Mouse (Mus musculus): ENCODE measurements at regions not wholly inside any gene's neighbourhood (a gene's known extent, or its start where the extent isn't known, plus 50 kb on each side); places are given as distances from the start of the nearest gene placed in this dataset.

DNA sequence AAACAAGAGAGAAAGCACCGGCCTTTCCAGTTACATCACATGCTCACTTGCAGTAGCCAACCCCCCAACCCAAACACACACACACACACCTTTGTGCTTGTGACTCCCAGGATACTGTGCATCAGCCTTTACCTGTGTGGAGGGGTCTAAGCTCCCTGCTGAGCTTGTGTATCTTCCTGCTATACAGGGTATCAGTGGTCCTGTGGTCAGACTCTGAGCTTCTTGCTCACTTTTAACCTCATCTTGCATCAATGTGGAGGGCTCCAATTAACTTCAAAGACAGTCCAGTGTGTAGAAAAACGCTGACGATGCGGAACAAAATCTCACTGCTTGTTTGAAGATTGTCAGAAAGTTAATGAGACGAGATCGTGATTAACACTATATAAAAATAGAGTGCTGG, 71.4 kb upstream of the Gypa start:
- DNase-seq, result no peak

DNA sequence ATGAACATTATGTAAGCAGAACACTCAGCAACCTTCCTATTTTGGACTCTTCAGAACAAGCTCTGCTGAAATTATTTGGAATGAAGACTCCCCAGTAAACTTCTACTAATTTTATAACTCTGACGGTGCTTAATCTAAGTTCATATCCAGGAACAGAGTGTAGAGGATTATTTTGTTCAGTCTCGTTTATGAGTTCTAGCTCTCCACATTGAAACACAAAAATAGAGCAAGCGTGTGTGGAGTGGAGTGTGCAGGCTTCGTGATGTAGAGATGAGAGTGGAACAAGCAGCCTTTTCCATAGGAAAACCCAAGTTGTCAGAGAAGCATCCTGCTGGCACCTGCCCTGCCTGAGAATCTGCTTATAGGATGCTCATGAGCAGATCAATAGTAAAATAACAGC, 77.5 kb upstream of the Gypa start:
- DNase-seq, result no peak

DNA sequence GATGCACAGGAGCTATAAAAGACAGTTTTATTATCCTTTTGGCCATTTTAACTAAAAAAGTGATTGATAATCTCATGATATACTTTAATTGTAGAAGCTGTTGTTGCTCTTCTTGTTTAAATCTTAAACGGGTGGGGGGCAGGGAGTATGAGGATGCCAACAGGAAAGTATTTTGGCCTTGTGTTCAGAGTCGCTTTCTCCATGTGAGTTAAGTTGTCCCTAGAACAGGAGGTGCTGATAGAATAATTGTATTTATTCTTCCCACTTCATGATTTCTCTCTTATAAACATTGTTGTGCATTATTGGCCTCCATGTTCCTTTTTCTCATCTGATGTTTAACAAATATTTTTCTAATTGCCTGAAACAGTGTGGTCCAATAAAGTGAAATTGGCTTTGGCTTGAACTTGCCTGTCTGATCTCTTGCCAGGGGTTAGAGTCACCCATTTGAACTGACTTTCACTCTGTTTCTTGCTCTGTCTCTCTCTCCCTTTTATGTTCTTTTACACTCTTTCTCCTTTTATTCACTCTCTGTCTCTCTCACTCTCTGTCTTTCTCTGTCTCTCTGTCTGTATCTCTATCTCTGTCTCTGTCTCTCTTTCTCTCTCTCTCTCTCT, 93.9 kb upstream of the Gypa start:
- DNase-seq, result no peak

DNA sequence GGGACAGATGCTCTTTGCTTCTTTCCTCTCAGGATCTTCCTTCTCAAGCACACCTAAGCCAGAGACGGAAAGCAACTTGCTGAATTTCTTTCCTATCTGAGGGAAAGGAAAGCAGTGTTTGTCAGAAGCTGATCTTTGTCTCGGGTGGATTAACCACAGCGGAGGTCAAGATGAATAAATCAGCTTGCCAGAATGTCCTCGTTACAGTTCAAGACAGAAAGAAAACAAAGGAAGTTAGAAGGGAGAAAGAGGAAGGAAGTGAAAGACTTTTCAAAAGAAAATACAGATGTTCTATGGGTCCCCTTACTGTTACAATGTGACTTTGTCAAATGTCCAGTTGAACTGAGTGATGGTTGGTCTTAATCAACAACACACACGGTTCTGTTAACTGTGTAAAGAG, 98.6 kb upstream of the Gypa start:
- no peak for DNase-seq

DNA sequence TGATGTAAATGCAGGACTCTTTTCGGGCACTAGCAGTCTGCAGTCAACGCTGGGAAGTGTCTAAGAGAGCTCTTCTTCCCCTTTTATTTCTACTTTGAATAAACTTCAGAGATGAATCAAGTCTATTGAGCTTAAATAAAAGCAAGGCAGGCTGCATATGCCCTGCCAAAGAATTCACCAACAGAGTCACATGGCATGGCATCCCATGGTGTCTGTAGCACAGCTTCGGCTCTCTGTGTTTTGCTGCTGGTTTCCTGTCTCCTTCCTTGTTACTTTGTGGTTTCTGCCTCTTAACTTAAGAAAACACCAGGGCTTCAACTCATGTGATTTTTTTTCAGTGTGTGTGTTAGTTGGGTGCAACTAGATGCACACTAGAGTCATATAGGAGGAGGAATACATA, 100.5 kb upstream of the Gypa start:
- DNase-seq, result no peak

DNA sequence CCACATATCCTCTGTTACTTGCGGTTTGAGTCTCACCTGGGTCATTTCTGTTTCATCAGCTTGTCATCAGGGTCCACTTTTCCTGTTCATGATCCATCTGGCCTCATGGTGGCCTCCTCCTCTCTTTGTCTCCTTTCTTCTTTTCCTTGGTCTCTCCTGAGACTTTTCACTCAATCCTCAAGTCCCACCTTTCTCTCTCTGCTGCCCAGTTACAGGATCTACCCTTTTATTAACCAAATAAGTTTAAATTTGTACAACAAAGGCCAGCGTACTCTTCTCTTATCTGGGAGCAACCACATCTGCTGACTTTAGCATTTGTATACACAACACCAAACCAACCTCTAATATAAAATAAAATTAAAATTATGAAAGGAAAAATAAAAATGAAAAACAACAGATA, 124.4 kb upstream of the Gypa start:
- no peak for DNase-seq

DNA sequence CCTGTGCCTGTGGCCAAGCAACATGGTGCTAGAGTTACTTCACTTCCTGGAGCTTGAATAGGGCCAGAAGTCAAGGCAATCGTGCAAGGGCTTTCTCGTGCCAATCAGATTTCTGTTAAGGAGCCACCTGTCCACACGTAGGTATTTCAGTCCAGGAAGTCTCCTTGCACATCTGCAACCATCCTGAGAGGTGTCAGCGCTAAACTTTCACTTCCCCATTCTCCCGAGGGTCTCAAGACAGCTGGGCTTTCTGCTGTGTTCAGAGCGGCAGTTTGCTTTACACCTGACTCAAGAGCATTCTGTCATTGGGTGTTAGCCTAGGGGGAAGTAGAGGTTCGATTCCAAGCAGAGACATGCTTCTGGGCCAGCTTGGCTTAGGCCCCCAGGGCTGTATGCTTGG, 129.5 kb upstream of the Gypa start:
- DNase-seq, result no peak

DNA sequence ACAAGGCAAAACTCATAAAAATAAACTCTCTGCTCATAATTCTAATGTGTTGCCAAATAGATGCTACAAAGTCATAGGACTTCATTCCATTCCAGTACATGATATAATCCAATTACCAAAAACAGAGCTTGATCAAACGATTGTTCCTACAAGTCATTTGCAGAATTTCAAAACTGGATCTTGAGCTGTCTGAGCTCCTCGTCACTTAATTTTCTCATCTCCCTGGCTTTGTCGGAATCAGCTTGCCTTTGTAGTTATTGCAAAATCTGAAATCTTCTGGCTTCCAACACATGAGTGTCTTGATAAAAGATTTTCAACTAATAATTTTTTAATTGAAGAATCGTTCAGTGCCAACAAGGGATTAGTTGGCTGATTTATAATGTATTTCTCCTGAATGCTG, 150.3 kb upstream of the Gypa start:
- no peak for DNase-seq

DNA sequence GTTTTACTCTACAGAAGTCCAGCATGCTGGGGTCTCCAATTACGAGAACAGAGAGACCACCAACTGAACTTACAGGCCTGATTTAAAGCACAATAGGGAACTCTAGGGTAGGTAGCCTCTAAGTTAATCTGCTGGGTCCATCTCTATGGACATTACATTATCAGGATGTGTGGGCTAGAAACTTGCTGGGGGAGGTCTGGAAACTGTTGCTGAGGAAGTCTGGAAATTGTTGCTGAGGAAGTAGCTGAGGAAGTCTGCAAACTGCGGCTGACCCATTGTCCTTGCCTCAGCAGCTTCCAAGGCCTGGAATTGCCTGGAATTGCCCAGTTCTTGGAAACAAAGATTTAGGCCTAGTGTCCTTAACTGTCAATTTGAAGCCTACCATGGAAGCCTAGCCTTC, 155.7 kb upstream of the Gypa start:
- DNase-seq, result no peak

DNA sequence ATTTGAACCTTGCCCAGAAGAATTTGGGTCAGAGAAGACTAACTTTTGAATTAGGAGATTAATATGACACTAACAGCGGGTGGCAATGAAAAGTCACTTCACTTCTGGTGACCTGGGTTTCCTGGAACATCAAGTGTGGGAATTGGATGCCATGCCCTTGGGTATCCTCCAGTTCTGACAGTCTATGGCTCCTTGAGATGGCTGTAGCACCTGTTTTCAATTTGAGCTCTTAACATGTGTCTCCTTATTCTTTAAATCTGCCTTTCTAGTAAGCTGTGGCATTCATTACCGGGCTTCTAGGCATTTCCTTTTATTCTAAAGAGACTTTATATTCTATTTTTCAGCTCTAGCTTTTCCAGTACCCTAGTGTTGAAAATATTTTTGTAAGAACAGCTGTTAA, 164.9 kb upstream of the Gypa start:
- no peak for DNase-seq

DNA sequence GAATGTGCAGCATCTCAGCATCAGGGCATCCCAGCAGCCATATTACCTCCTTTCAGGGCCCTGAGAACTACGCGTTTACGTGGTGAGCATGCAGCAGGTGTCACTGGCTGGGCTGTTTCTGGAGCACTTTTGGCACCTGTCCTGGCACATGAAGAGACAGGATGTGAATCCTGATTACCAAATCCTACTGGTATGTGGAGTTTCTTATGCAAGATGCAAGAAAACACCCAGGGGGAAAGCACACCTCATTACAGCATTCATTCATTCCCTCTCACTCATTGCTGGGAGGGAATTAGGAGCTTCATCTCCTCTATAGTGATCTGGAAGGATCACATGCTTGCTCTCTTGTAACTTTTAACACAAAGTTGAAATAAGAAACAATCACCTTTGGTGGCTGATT, 167.7 kb upstream of the Gypa start:
- DNase-seq, result no peak

DNA sequence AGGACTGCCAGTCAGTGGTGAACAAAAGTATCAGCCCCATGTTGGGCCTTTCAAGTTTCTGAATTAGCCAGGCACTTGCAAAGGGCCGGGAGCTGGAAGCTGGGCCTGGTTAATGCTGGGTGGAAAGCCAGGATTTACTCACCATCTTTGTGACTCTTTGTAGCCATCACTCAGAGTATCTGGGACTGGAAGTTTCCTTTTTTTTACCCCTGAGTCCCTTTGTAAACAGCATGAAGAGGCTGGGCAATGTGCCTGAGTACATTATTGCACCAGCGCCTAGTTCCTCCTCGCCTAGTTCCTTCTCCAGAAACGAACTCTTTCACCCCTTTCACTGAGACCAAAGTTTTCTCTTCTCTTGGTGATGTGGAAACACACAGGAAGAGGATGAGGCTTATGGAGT, 168.4 kb upstream of the Gypa start:
- DNase-seq, result no peak

DNA sequence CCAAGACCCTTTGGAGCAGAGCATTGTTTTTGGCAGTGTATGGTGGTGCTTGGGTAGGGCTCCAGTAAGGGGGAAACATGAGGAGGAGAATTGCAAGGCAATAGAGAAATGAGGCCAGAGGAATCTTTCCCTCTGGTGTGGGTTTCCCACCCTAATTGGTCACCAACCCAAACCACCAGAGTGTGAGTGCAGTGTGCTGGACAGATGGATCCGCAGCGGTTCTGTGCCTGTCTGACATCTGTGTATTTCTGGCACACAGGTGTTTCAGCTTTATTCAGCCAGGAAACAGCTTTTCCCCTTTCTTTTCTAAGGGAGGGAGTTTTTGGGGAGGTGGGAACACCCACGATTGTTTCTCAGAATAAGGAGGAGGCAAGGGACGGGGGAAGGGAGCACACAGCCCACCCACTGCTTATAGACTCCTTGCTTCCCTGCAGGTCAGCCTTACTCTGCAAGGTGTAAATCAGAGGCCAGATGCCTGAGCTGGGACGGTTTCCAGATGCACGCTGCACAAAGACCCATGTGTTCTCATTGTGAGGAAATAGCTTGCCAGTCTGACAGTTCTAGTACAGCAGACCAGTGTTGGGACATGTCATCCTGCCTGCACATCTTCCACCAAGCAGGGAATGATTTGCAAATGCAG, 175.2 kb upstream of the Gypa start:
- no peak for DNase-seq

DNA sequence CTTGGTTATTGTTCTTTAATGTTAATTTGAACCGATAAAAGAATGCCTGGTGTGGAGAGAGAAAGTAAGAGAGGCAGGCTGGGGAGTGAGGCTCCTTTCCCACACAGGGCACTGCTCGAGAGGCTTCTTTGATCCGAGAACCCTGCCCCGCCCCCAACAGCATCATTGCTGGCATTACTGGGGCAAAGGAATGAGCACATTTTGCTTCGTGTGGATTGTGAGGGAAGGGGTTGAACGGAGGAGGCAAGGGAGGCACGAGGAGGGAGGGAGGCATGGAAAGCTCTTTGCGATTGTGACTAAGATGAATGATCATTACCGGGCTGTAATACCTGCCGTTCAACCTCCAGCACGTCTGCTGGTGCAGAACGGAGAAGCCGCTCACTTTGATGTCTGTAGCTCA, 178.2 kb upstream of the Gypa start:
- peak; percentile 25 for DNase-seq

DNA sequence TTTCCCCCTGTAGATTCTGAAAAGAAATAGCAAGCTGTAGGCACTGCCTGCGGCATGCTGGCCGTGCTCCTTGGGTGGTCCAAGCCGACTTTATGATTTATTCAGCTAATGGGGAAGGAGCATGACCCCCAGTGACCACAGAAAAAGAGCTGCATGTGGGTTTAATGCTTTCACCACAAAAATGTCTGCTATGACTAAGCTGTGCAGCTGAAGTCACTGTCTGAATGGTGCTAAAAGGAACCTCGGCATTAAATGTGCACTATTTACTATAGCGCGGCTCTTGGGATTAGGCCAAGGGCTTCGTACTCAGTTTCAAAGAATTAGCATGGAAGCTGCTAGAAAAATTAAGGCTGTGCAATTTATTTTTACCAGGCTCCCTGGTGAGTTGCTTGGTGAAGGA, 178.8 kb upstream of the Gypa start:
- DNase-seq, result no peak

DNA sequence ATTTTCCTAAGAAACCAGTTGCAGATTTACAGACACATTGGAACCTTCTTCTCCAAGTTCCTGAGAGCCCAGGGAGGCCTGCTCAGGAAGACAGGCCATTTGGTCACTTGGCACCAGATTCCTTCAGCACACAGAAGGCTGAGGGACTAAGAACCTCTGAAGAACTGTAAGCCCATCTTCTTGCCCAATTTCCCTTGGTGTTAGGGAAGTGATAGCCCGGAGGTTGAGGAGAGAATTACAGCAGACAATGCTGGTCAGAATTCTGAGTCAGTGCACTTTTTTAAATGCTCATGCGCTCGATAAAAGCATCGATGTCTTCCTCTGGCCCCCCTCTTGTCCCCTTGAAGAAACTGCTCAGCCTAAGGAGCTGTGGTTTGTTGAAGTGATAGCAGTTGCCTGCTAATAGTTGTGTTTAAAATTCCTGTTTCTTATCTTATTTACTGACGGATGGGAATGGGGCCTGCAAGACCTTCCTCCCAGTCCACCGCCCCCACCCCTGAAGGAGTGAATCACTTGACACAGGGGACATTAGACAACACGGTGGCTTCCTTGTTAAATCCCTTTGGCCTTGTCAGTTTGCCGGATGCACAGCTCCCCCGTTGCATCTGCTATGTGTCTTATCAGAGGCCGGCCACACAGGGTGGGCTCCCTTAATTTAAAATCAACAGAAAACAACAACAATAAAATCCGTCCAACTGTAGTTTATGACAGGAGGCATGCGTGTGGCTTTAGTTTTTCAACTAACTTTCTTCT, 179.5 kb upstream of the Gypa start:
- no peak for DNase-seq

DNA sequence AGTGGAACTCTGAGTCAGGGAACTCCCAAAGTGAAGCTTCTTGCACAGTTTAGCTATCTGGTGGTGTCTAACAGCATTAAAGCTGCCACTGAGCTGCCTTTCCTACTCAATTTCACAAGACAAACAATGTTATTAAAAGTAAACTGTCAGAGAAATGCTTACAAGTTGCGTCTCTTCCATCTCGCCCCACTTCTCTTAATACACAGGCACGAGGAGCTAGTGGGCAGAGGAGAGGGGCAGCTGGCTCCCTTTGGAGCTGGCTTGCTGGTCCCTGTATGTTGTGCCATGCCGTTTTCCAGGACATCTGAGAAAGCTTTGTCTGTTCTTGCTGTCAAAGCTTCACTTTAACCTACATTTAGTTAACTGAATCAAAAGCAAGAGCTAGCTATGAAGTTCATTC, 185.8 kb upstream of the Gypa start:
- no peak for DNase-seq

DNA sequence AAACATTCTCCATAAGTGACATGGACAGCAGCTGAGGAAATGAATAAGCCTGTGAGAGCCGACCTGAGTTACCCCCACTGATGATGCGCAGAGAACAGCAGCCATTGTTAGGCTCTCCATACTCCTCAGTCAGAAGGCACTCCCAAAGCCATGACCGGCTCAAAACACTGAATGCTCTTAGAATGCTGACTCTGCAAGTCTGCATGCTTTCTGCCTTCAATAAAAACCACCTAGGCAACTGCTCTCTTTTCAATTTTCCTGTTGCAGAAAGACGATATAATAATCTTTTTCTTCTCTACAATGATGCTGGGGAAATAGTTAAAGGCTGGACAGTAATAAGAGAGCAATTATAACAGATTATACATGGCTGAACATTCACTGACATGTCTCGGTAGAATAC, 195.0 kb upstream of the Gypa start:
- DNase-seq, result no peak

DNA sequence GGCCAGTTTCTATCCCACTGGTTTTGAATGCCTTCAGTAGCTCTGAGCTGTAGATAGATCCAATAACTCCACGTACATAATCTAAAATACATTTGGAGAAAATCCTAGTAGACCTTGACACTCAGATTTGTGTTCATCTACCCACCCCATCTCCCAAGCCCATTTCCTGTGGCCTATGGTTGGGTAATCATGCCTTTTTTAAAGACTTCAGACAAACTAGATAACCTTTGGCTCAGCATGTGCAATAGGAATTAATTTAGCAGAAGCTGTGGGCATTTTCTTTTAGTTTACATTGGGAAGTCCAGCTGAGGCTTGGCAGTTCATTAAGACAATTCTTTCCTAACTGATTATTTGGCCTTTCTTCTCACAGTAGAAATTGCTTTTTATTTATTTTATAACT, 203.3 kb upstream of the Gypa start:
- DNase-seq, result no peak

DNA sequence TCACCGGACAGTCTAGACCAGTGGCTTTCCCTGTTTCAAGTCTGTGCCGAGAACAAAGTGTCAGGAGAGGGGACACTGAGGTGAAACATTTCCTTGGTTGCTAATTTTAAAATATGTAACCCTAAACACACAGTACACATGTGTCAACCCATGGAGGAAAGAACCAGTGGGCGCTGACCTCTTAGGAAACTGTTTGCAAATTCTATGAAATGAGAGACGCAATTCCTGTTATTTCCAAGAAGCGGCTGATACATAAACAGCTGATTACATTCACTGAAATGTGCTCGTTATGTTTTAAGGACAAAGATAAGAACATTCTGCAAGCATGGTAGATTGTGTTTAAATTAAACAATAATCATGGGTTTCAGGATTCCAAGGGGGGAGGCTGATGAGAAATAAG, 204.3 kb upstream of the Gypa start:
- DNase-seq, result no peak

DNA sequence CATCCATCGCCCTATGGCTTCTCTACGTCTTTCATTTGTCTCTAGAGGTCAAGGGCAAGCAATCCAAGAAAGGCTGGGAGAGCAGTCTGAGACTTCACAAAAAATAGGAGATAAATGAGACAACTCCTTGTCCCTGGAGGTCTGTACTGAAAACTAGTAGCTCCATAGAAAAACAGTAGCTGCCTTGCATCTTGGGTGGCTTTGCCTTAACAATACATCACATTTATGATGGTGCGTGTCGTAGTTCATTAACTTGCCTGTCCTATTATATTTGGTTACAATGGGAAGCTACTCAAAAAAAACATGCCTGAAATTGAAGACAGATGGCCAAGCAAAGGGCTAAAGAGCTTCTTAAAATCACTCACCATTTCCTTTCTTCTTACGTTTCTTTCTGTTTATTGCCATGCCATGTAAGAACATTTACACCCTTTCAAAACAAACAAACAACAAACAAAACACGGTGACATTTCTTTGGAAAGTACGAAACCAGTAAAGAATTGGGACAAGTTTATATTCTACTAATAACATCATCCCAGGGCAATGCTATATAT, 211.2 kb upstream of the Hhip start:
- no peak for DNase-seq

DNA sequence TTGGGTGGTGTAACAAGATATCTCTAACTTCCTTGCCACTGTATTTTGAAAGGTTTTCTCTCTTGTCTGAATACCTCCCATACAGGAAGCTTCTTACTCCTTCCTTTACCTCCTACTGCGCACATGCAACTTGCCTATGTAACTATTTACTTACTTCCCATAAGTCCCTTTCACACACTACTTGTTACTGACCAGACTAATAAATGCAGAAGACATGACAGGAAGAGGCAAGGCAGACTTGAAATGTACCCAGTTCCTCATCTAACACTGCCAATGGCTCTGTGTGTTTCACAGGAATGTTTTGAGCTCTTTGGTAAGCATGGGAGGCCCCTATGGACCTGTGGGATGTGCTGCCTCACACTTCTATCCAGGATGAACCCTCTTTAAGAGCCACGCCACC, 207.1 kb upstream of the Hhip start:
- DNase-seq, result no peak

DNA sequence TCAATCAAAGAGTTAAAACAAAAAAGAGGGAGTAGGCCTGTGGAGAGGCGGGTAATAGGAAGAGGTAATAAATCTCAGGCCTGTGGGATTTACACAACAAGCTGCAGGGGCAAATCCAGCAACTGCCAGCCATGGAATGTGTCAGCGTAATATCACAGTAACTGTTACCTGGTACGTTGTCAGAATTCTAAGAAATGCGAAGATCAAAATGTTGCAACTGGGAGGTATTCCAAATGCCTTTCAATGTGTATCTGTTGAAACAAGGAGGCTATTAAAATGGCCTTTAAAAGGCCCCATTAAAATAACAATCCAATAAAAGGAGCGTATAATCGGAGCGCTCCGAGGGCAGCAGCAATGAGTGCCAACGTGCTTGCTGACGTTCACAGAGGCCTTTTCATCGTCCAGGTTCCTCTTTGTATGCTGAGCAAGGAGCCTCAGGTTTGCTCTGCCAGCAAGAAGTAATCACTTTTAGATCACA, 205.7 kb upstream of the Hhip start:
- no peak for DNase-seq

DNA sequence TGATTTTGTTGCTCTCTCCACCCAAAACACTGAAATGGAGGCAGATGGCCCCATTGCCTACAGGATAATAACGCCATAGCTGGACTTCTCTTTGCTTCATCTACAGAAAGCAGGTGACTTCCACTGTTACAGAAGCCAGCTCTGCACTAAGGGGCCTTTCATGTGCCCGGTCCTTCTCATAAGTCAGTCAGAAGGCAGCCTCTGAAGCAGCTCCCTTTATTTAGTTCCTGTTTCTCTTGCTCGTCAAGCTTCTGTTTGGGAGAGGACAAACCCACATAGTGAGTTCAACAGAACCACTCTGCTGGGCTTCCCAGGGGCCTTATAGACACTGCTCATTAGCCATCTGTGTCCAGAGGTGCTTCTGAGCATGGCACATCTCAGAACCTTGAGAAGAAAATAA, 205.1 kb upstream of the Hhip start:
- DNase-seq, result no peak

All from adrenal gland, adult 8-10 months (tissue).